Mouse (Mus musculus): ENCODE data around the gene Sgcg. TPM values are rescaled to one million over a fixed set of nuclear protein-coding genes. Genes with fewer than 3 reads are reported as not detected.

Gene Sgcg
- polyA plus RNA-seq (2016; fragmentation: Nextera tagmentation; extraction: Ambion mirVana), result not detected in 2 replicates

GRCm38 (mm10) chr14:61258352-61258751, at the start of gene Sgcg:
Gene Sgcg, minus strand, starts transcription at chr14:61258490.
- Histone ChIP-seq H3K27ac (replicated peaks) (no peak within 1 kb of the TSS), H3K4me2 (replicated peaks) (no peak within 1 kb of the TSS), H3K9me3 (no peaks in the 10 kb centered on the region), H3K9ac (replicated peaks) (no peak within 1 kb of the TSS), H3K4me3 (no peak within 1 kb of the TSS), H3K27me3 (no peaks in the 10 kb centered on the region), H3K4me1 (no peaks in the 10 kb centered on the region), H3K36me3 (no peaks in the 10 kb centered on the region)
- no peak for ATAC-seq (ENCODE audit: low FRiP score, low read depth)
- 77% methylated on average over 11 of the region's 11 CpGs for WGBS

- no peak overlapping the region for H3K4me2 ChIP-seq (replicated peaks)
- no peak overlapping the region for H3K9ac ChIP-seq (replicated peaks)
- H3K4me3 ChIP-seq, result no peak overlapping the region
- no peaks in the 10 kb centered on the region for H3K4me1 ChIP-seq
- WGBS, result 85% methylated on average over 4 of the region's 4 CpGs
- H3K27me3 ChIP-seq, result no peaks in the 10 kb centered on the region
- no peaks in the 10 kb centered on the region for H3K9me3 ChIP-seq
- H3K36me3 ChIP-seq, result no peaks in the 10 kb centered on the region
- ATAC-seq (ENCODE audit: low FRiP score, low read depth), result no peak
- H3K27ac ChIP-seq (replicated peaks), result no peak overlapping the region
Observed at GRCm38 (mm10) chr14:61303969-61304609, 45.8 kb upstream of the Sgcg start.

GRCm38 (mm10) chr14:61302428-61302827, 44.1 kb upstream of the Sgcg start:
- no peaks in the 10 kb centered on the region for H3K36me3 ChIP-seq
- H3K4me2 ChIP-seq (replicated peaks), result no peak overlapping the region
- H3K4me3 ChIP-seq, result no peak overlapping the region
- H3K9ac ChIP-seq (replicated peaks), result no peak overlapping the region
- H3K27ac ChIP-seq (replicated peaks), result no peak overlapping the region
- 75% methylated on average over 2 of the region's 2 CpGs for WGBS
- no peaks in the 10 kb centered on the region for H3K9me3 ChIP-seq
- H3K27me3 ChIP-seq, result no peaks in the 10 kb centered on the region
- ATAC-seq (ENCODE audit: low FRiP score, low read depth), result no peak
- no peaks in the 10 kb centered on the region for H3K4me1 ChIP-seq

GRCm38 (mm10) chr14:61301323-61301722, 43.0 kb upstream of the Sgcg start:
- H3K27ac ChIP-seq (replicated peaks), result no peak overlapping the region
- WGBS, result 58% methylated on average over 2 of the region's 2 CpGs
- no peak overlapping the region for H3K4me3 ChIP-seq
- H3K36me3 ChIP-seq, result no peaks in the 10 kb centered on the region
- ATAC-seq (ENCODE audit: low FRiP score, low read depth), result no peak
- no peak overlapping the region for H3K4me2 ChIP-seq (replicated peaks)
- no peaks in the 10 kb centered on the region for H3K27me3 ChIP-seq
- no peak overlapping the region for H3K9ac ChIP-seq (replicated peaks)
- no peaks in the 10 kb centered on the region for H3K9me3 ChIP-seq
- no peaks in the 10 kb centered on the region for H3K4me1 ChIP-seq

GRCm38 (mm10) chr14:61299810-61300209, 41.5 kb upstream of the Sgcg start:
- no peak overlapping the region for H3K4me2 ChIP-seq (replicated peaks)
- H3K9me3 ChIP-seq, result no peaks in the 10 kb centered on the region
- H3K9ac ChIP-seq (replicated peaks), result no peak overlapping the region
- H3K4me1 ChIP-seq, result no peaks in the 10 kb centered on the region
- H3K27me3 ChIP-seq, result no peaks in the 10 kb centered on the region
- no peak for ATAC-seq (ENCODE audit: low FRiP score, low read depth)
- 89% methylated on average over 6 of the region's 6 CpGs for WGBS
- no peak overlapping the region for H3K4me3 ChIP-seq
- H3K36me3 ChIP-seq, result no peaks in the 10 kb centered on the region
- H3K27ac ChIP-seq (replicated peaks), result no peak overlapping the region

GRCm38 (mm10) chr14:61294738-61295079, 36.4 kb upstream of the Sgcg start:
- Histone ChIP-seq H3K4me1 (no peaks in the 10 kb centered on the region), H3K9me3 (no peaks in the 10 kb centered on the region), H3K4me2 (replicated peaks) (no peak overlapping the region), H3K36me3 (no peaks in the 10 kb centered on the region), H3K9ac (replicated peaks) (no peak overlapping the region), H3K27me3 (no peaks in the 10 kb centered on the region), H3K4me3 (no peak overlapping the region), H3K27ac (replicated peaks) (no peak overlapping the region)
- 19% methylated on average over 6 of the region's 6 CpGs for WGBS
- no peak for ATAC-seq (ENCODE audit: low FRiP score, low read depth)

GRCm38 (mm10) chr14:61293884-61294737, 35.8 kb upstream of the Sgcg start:
- H3K27ac ChIP-seq (replicated peaks), result no peak overlapping the region
- no peaks in the 10 kb centered on the region for H3K9me3 ChIP-seq
- no peaks in the 10 kb centered on the region for H3K36me3 ChIP-seq
- no peaks in the 10 kb centered on the region for H3K4me1 ChIP-seq
- H3K27me3 ChIP-seq, result no peaks in the 10 kb centered on the region
- no peak for ATAC-seq (ENCODE audit: low FRiP score, low read depth)
- H3K9ac ChIP-seq (replicated peaks), result no peak overlapping the region
- H3K4me2 ChIP-seq (replicated peaks), result no peak overlapping the region; the same call in 1 of the 2 replicates
- WGBS, result 44% methylated on average over 16 of the region's 16 CpGs
- no peak overlapping the region for H3K4me3 ChIP-seq

GRCm38 (mm10) chr14:61290664-61291063, 32.4 kb upstream of the Sgcg start:
- no peak overlapping the region for H3K4me2 ChIP-seq (replicated peaks)
- no peak overlapping the region for H3K9ac ChIP-seq (replicated peaks)
- no peaks in the 10 kb centered on the region for H3K36me3 ChIP-seq
- 82% methylated on average over 3 of the region's 3 CpGs for WGBS
- H3K4me3 ChIP-seq, result no peak overlapping the region
- no peak overlapping the region for H3K27ac ChIP-seq (replicated peaks)
- H3K9me3 ChIP-seq, result no peaks in the 10 kb centered on the region
- no peaks in the 10 kb centered on the region for H3K27me3 ChIP-seq
- H3K4me1 ChIP-seq, result no peaks in the 10 kb centered on the region
- no peak for ATAC-seq (ENCODE audit: low FRiP score, low read depth)

GRCm38 (mm10) chr14:61288606-61289286, 30.5 kb upstream of the Sgcg start:
- H3K27ac ChIP-seq (replicated peaks), result no peak overlapping the region

GRCm38 (mm10) chr14:61278676-61279300, 20.5 kb upstream of the Sgcg start:
- H3K9me3 ChIP-seq, result no peaks in the 10 kb centered on the region
- H3K27ac ChIP-seq (replicated peaks), result no peak overlapping the region
- WGBS, result 83% methylated on average over 7 of the region's 7 CpGs

More at GRCm38 (mm10) chr14:61288606-61289286, 30.5 kb upstream of the Sgcg start:
- Histone ChIP-seq H3K4me1 (no peaks in the 10 kb centered on the region), H3K27me3 (no peaks in the 10 kb centered on the region), H3K4me2 (replicated peaks) (no peak overlapping the region), H3K9me3 (no peaks in the 10 kb centered on the region), H3K4me3 (no peak overlapping the region), H3K9ac (replicated peaks) (no peak overlapping the region), H3K36me3 (no peaks in the 10 kb centered on the region)
- 79% methylated on average over 19 of the region's 19 CpGs for WGBS
- no peak for ATAC-seq (ENCODE audit: low FRiP score, low read depth)

GRCm38 (mm10) chr14:61277285-61277684, 19.0 kb upstream of the Sgcg start:
- WGBS, result 52% methylated on average over 1 of the region's 1 CpGs
- no peak overlapping the region for H3K9ac ChIP-seq (replicated peaks)
- no peaks in the 10 kb centered on the region for H3K36me3 ChIP-seq
- no peak for ATAC-seq (ENCODE audit: low FRiP score, low read depth)
- no peak overlapping the region for H3K4me3 ChIP-seq
- peaks cover 12% of the 10 kb centered on the region for H3K4me1 ChIP-seq
- no peak overlapping the region for H3K4me2 ChIP-seq (replicated peaks)
- peaks cover 37% of the 10 kb centered on the region for H3K27me3 ChIP-seq
- H3K27ac ChIP-seq (replicated peaks), result no peak overlapping the region
- H3K9me3 ChIP-seq, result no peaks in the 10 kb centered on the region

More at GRCm38 (mm10) chr14:61278676-61279300, 20.5 kb upstream of the Sgcg start:
- Histone ChIP-seq H3K36me3 (no peaks in the 10 kb centered on the region), H3K27me3 (peaks cover 37% of the 10 kb centered on the region), H3K4me3 (no peak overlapping the region), H3K9ac (replicated peaks) (no peak overlapping the region), H3K4me1 (peaks cover 12% of the 10 kb centered on the region), H3K4me2 (replicated peaks) (no peak overlapping the region)
- ATAC-seq (ENCODE audit: low FRiP score, low read depth), result no peak
